Mouse (Mus musculus): ENCODE measurements around the gene Dusp13. TPM values are rescaled to one million over a fixed set of nuclear protein-coding genes. Genes with fewer than 3 reads are reported as not detected.

The Dusp13 gene
- total RNA-seq, 2 experiments from 2014 or later, result 0.32 to 0.84 TPM

- no peak for TF ChIP-seq CTCF (conservative IDR thresholded peaks at IDR 0.05)
- DNase-seq (ENCODE audit: low spot score in 2 of 2), result no peak
- Histone ChIP-seq H3K4me3 (no peak overlapping the region), H3K27ac (0 out of 2 replicates have a peak overlapping the region, but pooled peaks have one; percentile 14)
These were observed 39.8 kb downstream of the Dusp13 start for GRCm38 (mm10) chr14:21711231-21711630.

- DNase-seq (ENCODE audit: low spot score in 2 of 2), result no peak
- no peak overlapping the region for H3K27ac ChIP-seq
- no peak overlapping the region for H3K4me3 ChIP-seq
- TF ChIP-seq CTCF (conservative IDR thresholded peaks at IDR 0.05), result peak; percentile 36; the same call in 1 of the 2 replicates
These were observed 41.4 kb downstream of the Dusp13 start for GRCm38 (mm10) chr14:21709545-21709944.

GRCm38 (mm10) chr14:21706759-21707571 lies 44.0 kb downstream of the Dusp13 start:
- H3K4me3 ChIP-seq, result no peak overlapping the region
- peak overlapping the region; percentile 94 for H3K27ac ChIP-seq
- DNase-seq (ENCODE audit: low spot score in 2 of 2), result peak; percentile 53 to 57
- TF ChIP-seq CTCF (conservative IDR thresholded peaks at IDR 0.05), result no peak

GRCm38 (mm10) chr14:21705462-21705861 lies 45.5 kb downstream of the Dusp13 start:
- DNase-seq (ENCODE audit: low spot score in 2 of 2), result no peak

GRCm38 (mm10) chr14:21703255-21703654 lies 47.7 kb downstream of the Dusp13 start:
- no peak for TF ChIP-seq CTCF (conservative IDR thresholded peaks at IDR 0.05)
- Histone ChIP-seq H3K4me3 (no peak overlapping the region), H3K27ac (peak overlapping the region; percentile 78)
- no peak for DNase-seq (ENCODE audit: low spot score in 2 of 2)

More at GRCm38 (mm10) chr14:21705462-21705861, 45.5 kb downstream of the Dusp13 start:
- TF ChIP-seq CTCF (conservative IDR thresholded peaks at IDR 0.05), result no peak
- Histone ChIP-seq H3K4me3 (no peak overlapping the region), H3K27ac (peak overlapping the region; percentile 94; the same call in 1 of the 2 replicates)

GRCm38 (mm10) chr14:21702691-21703090 lies 48.3 kb downstream of the Dusp13 start:
- Histone ChIP-seq H3K27ac (peak overlapping the region; percentile 78), H3K4me3 (no peak overlapping the region)
- no peak for TF ChIP-seq CTCF (conservative IDR thresholded peaks at IDR 0.05)
- DNase-seq (ENCODE audit: low spot score in 2 of 2), result no peak

GRCm38 (mm10) chr14:21696186-21696830 lies 54.7 kb downstream of the Dusp13 start:
- no peak for DNase-seq (ENCODE audit: low spot score in 2 of 2)
- Histone ChIP-seq H3K27ac (no peak overlapping the region), H3K4me3 (no peak overlapping the region)
- TF ChIP-seq CTCF (conservative IDR thresholded peaks at IDR 0.05), result no peak

GRCm38 (mm10) chr14:21695020-21695419 lies 56.0 kb downstream of the Dusp13 start:
- no peak for TF ChIP-seq CTCF (conservative IDR thresholded peaks at IDR 0.05)

GRCm38 (mm10) chr14:21691070-21691469 lies 59.9 kb downstream of the Dusp13 start:
- H3K4me3 ChIP-seq, result no peak overlapping the region
- TF ChIP-seq CTCF (conservative IDR thresholded peaks at IDR 0.05), result no peak
- no peak for DNase-seq (ENCODE audit: low spot score in 2 of 2)
- no peak overlapping the region for H3K27ac ChIP-seq

More at GRCm38 (mm10) chr14:21695020-21695419, 56.0 kb downstream of the Dusp13 start:
- Histone ChIP-seq H3K27ac (no peak overlapping the region), H3K4me3 (no peak overlapping the region)
- no peak for DNase-seq (ENCODE audit: low spot score in 2 of 2)

- H3K4me3 ChIP-seq, result no peak overlapping the region
These were observed 64.4 kb downstream of the Dusp13 start for GRCm38 (mm10) chr14:21686376-21687279.

GRCm38 (mm10) chr14:21685411-21686146 lies 65.4 kb downstream of the Dusp13 start:
- TF ChIP-seq CTCF (conservative IDR thresholded peaks at IDR 0.05), result no peak
- H3K4me3 ChIP-seq, result no peak overlapping the region
- no peak for DNase-seq (ENCODE audit: low spot score in 2 of 2)
- H3K27ac ChIP-seq, result no peak overlapping the region

More at GRCm38 (mm10) chr14:21686376-21687279, 64.4 kb downstream of the Dusp13 start:
- H3K27ac ChIP-seq, result no peak overlapping the region
- TF ChIP-seq CTCF (conservative IDR thresholded peaks at IDR 0.05), result no peak
- no peak for DNase-seq (ENCODE audit: low spot score in 2 of 2)

GRCm38 (mm10) chr14:21683834-21684233 lies 67.1 kb downstream of the Dusp13 start:
- Histone ChIP-seq H3K4me3 (no peak overlapping the region), H3K27ac (no peak overlapping the region)
- no peak for DNase-seq (ENCODE audit: low spot score in 2 of 2)
- TF ChIP-seq CTCF (conservative IDR thresholded peaks at IDR 0.05), result no peak

Other genes starting within 250 kb of the Dusp13 start
- gene Dupd1, start 36.6 kb downstream of the Dusp13 start, total RNA-seq (2021), result under 1 TPM in 1 of 2 experiments, not detected in 1; 0.42 TPM
- 10 to 100 TPM; 79.3 to 82.6 TPM for gene Samd8, start 650 bp downstream of the Dusp13 start, total RNA-seq (2021)
- 100 to 1,000 TPM; 223 to 230 TPM for gene Vdac2, start 74.1 kb upstream of the Dusp13 start, total RNA-seq (2021)
- 10 to 100 TPM; 25.4 to 27.5 TPM for gene Comtd1, start 97.8 kb upstream of the Dusp13 start, total RNA-seq (2021)
- gene Zfp503, start 238.4 kb upstream of the Dusp13 start, total RNA-seq (2021), result 1 to 10 TPM; 2.2 to 2.5 TPM

All from layer of hippocampus, adult 2 months (tissue).